ENCODE assay signal across 21 mouse cellular contexts in genomic region chr10:80611905-80612304, GRCm38 (mm10).
"Had no signal": no experiment of that assay in that cellular context is flagged by ENCODE, and none has a peak within 500 bp of the region (broad histone marks: within the 10 kb centered on the region; RNA-seq: fewer than 3 reads in every experiment).

No protein-coding gene starts in this region.

- H3K9ac ChIP-seq: intestine, embryonic 15.5 days; limb, embryonic 12.5 days; limb, embryonic 15.5 days; liver, embryonic 14.5 days; lung, embryonic 15.5 days; neural tube, embryonic 12.5 days; neural tube, embryonic 15.5 days had no signal

- H3K9me3 ChIP-seq: intestine, embryonic 15.5 days; limb, embryonic 12.5 days; limb, embryonic 15.5 days; lung, embryonic 15.5 days; neural tube, embryonic 12.5 days; neural tube, embryonic 15.5 days had no signal

- H3K4me3 ChIP-seq: intestine, embryonic 15.5 days; limb, embryonic 12.5 days; limb, embryonic 15.5 days; lung, embryonic 15.5 days; neural tube, embryonic 12.5 days; neural tube, embryonic 15.5 days had no signal

- H3K4me2 ChIP-seq: intestine, embryonic 15.5 days; limb, embryonic 12.5 days; limb, embryonic 15.5 days; lung, embryonic 15.5 days; midbrain, embryonic 11.5 days; neural tube, embryonic 12.5 days; neural tube, embryonic 15.5 days had no signal

- ATAC-seq: intestine, embryonic 15.5 days had no signal

- H3K27ac ChIP-seq: intestine, embryonic 15.5 days; limb, embryonic 12.5 days; limb, embryonic 15.5 days; liver, embryonic 14.5 days; lung, embryonic 15.5 days; neural tube, embryonic 12.5 days; neural tube, embryonic 15.5 days had no signal

- H3K27me3 ChIP-seq: intestine, embryonic 15.5 days; limb, embryonic 12.5 days; limb, embryonic 15.5 days; lung, embryonic 15.5 days; neural tube, embryonic 12.5 days; neural tube, embryonic 15.5 days had no signal

- H3K4me1 ChIP-seq: limb, embryonic 12.5 days; limb, embryonic 15.5 days; lung, embryonic 15.5 days; neural tube, embryonic 12.5 days; neural tube, embryonic 15.5 days had no signal

- DNase-seq: kidney, adult 11 months; kidney, adult 9 months; kidney, postnatal 14 days; kidney, postnatal 4 days; left cerebral cortex, postnatal 4 days; lung, adult 18-20 months; lung, postnatal 14 days; lung, postnatal 4 days; midbrain, embryonic 14.5 days; right cerebral cortex, adult 18-20 months; right cerebral cortex, postnatal 14 days; right cerebral cortex, postnatal 4 days; thymus, adult 18-20 months had no signal
